Mouse (Mus musculus): Measurements from ENCODE around the gene Zfr. TPM values are rescaled to one million over a fixed set of nuclear protein-coding genes. Genes with fewer than 3 reads are reported as not detected.

Gene Zfr
- total and polyA plus RNA-seq, 3 experiments, result 47.5 to 89.8 (median 84.9) TPM

- TF ChIP-seq CTCF (conservative IDR thresholded peaks at IDR 0.05 in 1 of 2, IDR thresholded peaks at IDR 0.05 in 1 of 2; ENCODE audit: low read depth in 2 of 2, low read length in 2 of 2), result no peak
- TF ChIP-seq ZC3H11A (IDR thresholded peaks at IDR 0.05; ENCODE audit: low read depth, low read length), result no peak
- TF ChIP-seq CHD1 (IDR thresholded peaks at IDR 0.05; ENCODE audit: low read depth, low read length), result no peak
- no peak for TF ChIP-seq MYC (IDR thresholded peaks at IDR 0.05; ENCODE audit: low read depth, low read length)
- TF ChIP-seq MAFK (IDR thresholded peaks at IDR 0.05; ENCODE audit: insufficient replicate concordance, low read length), result no peak
- TF ChIP-seq TCF12 (IDR thresholded peaks at IDR 0.05; ENCODE audit: low read depth, low read length), result no peak
- no peak for TF ChIP-seq MAZ (IDR thresholded peaks at IDR 0.05; ENCODE audit: low read depth, low read length)
- no peak for TF ChIP-seq ZKSCAN1 (IDR thresholded peaks at IDR 0.05; ENCODE audit: borderline replicate concordance, low read depth, low read length)
- no peak for TF ChIP-seq RCOR1 (conservative IDR thresholded peaks at IDR 0.05; ENCODE audit: low read depth, low read length)
- TF ChIP-seq PAX5 (IDR thresholded peaks at IDR 0.05; ENCODE audit: low read length), result no peak
- TF ChIP-seq ELF1 (IDR thresholded peaks at IDR 0.05; ENCODE audit: low read depth, low read length), result no peak
- TF ChIP-seq MEF2A (IDR thresholded peaks at IDR 0.05; ENCODE audit: borderline replicate concordance, low read depth, low read length), result no peak
- no peak for TF ChIP-seq E2F4 (IDR thresholded peaks at IDR 0.05; ENCODE audit: insufficient replicate concordance, low read depth, low read length)
- TF ChIP-seq JUN (IDR thresholded peaks at IDR 0.05; ENCODE audit: insufficient read depth, low read depth, low read length), result no peak
- TF ChIP-seq POLR2A (IDR thresholded peaks at IDR 0.05; ENCODE audit: low read depth, low read length), result no peak
- no peak for TF ChIP-seq UBTF (IDR thresholded peaks at IDR 0.05; ENCODE audit: low read depth, low read length)
- dilution Hi-C loops (cut with MboI; ENCODE audit: extremely low pct_ligation_motif_present, extremely low pct_unique_long_range_greater_than_20kb, low sequenced_read_pairs), result no loop called here
- no peak overlapping the region for H3K4me3 ChIP-seq (replicated peaks in 1 of 3; ENCODE audit: low read depth in 2 of 3, low read length in 2 of 3, poor library complexity in 1 of 3)
- H3K4me1 ChIP-seq (ENCODE audit: control insufficient read depth in 1 of 2, insufficient read depth in 2 of 2), result peaks cover 2 to 7% of the 10 kb centered on the region in 2 experiments; a peak in 2 of 4 replicates
- H3K36me3 ChIP-seq (replicated peaks in 1 of 2; ENCODE audit: control insufficient read depth in 1 of 2, insufficient read depth in 1 of 2, low read length in 1 of 2), result no peaks in the 10 kb centered on the region
- no peak overlapping the region for H3K4me2 ChIP-seq (ENCODE audit: insufficient read depth, low read depth, poor library complexity, severe bottlenecking)
- H3K79me2 ChIP-seq (replicated peaks; ENCODE audit: control insufficient read depth, extremely low read depth, insufficient read depth, poor library complexity, severe bottlenecking), result no peaks in the 10 kb centered on the region
- no peak for DNase-seq (ENCODE audit: extremely low read depth)
- H3K27ac ChIP-seq (ENCODE audit: insufficient read depth, low read depth), result no peak overlapping the region
- H3K27me3 ChIP-seq (replicated peaks), result no peaks in the 10 kb centered on the region
- no peaks in the 10 kb centered on the region for H3K9me3 ChIP-seq (replicated peaks; ENCODE audit: low read length)
- H3K9ac ChIP-seq (ENCODE audit: insufficient read depth, low read depth), result no peak overlapping the region
- in situ Hi-C loops (cut with MboI; ENCODE audit: low pct_ligation_motif_present, low pct_unique_long_range_greater_than_20kb, low sequenced_read_pairs), result no loop called here
These were observed 29.5 kb upstream of the Zfr start for GRCm38 (mm10) chr15:12088091-12088490.

DNA sequence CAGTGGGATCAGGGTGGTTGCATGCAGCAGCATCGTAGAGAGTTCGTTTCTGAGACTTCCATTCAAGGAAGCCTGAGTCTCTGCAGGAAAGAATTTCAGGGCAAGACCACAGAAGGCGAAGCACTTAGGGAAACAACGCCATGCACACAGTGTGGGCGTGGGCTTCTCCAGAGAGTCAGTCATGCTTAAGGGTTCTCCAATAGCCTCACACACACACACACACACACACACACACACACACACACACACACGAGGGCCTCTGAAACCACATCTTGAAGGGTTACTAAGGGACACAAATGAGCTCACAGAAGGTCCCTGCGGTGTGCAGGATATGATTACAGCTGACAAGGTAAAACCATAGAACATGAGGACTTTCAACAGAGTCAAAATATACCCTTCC, 27.5 kb upstream of the Zfr start:
- TF ChIP-seq UBTF (IDR thresholded peaks at IDR 0.05; ENCODE audit: low read depth, low read length) (no peak), RCOR1 (conservative IDR thresholded peaks at IDR 0.05; ENCODE audit: low read depth, low read length) (no peak), ZC3H11A (IDR thresholded peaks at IDR 0.05; ENCODE audit: low read depth, low read length) (no peak), USF2 (conservative IDR thresholded peaks at IDR 0.05; ENCODE audit: low read depth, low read length) (no peak), JUND (conservative IDR thresholded peaks at IDR 0.05; ENCODE audit: low read depth, low read length) (no peak), CHD2 (IDR thresholded peaks at IDR 0.05; ENCODE audit: low read length) (no peak), IRF4 (IDR thresholded peaks at IDR 0.05; ENCODE audit: low read depth, low read length) (no peak), POLR2AphosphoS2 (IDR thresholded peaks at IDR 0.05; ENCODE audit: low read depth, low read length) (no peak), SIN3A (IDR thresholded peaks at IDR 0.05; ENCODE audit: low read length) (no peak), EP300 (IDR thresholded peaks at IDR 0.05; ENCODE audit: low read length) (no peak)
- H3K36me3 ChIP-seq (replicated peaks in 1 of 2; ENCODE audit: control insufficient read depth in 1 of 2, insufficient read depth in 1 of 2, low read length in 1 of 2), result no peaks in the 10 kb centered on the region
- DNase-seq (ENCODE audit: extremely low read depth), result no peak
- H3K27ac ChIP-seq (ENCODE audit: insufficient read depth, low read depth), result no peak overlapping the region
- no peaks in the 10 kb centered on the region for H3K79me2 ChIP-seq (replicated peaks; ENCODE audit: control insufficient read depth, extremely low read depth, insufficient read depth, poor library complexity, severe bottlenecking)
- no peaks in the 10 kb centered on the region for H3K9me3 ChIP-seq (replicated peaks; ENCODE audit: low read length)
- H3K4me1 ChIP-seq (ENCODE audit: control insufficient read depth in 1 of 2, insufficient read depth in 2 of 2), result 0 out of 4 replicates have a peak, but pooled peaks cover 0 to 2% of the 10 kb centered on the region in 2 experiments
- no peaks in the 10 kb centered on the region for H3K27me3 ChIP-seq (replicated peaks)
- H3K4me2 ChIP-seq (ENCODE audit: insufficient read depth, low read depth, poor library complexity, severe bottlenecking), result no peak overlapping the region
- in situ Hi-C loops (cut with MboI; ENCODE audit: low pct_ligation_motif_present, low pct_unique_long_range_greater_than_20kb, low sequenced_read_pairs), result no loop called here
- no peak overlapping the region for H3K9ac ChIP-seq (ENCODE audit: insufficient read depth, low read depth)
- H3K4me3 ChIP-seq (replicated peaks in 1 of 3; ENCODE audit: low read depth in 2 of 3, low read length in 2 of 3, poor library complexity in 1 of 3), result no peak overlapping the region
- dilution Hi-C loops (cut with MboI; ENCODE audit: extremely low pct_ligation_motif_present, extremely low pct_unique_long_range_greater_than_20kb, low sequenced_read_pairs), result no loop called here
